Mouse (Mus musculus) liver, embryonic 12.5 days (tissue): ENCODE results near the gene Ascc1. TPM values are rescaled to one million over a fixed set of nuclear protein-coding genes. Genes with fewer than 3 reads are reported as not detected.
"Not testable (repeated sequence)": the region's sequence is repeated elsewhere in the genome, so short reads cannot be mapped to it uniquely, and the experiment has no call there.

Experiments used
- ATAC-seq: fragments of 200-750 bp; cut with Nextera tagmentation; 2 replicates; pipeline ENCODE4 v1.8.0; 2017; ENCODE audit warnings: moderate number of reproducible peaks, mild to moderate bottlenecking, moderate library complexity
- H3K27ac ChIP-seq: fragments of 300-500 bp; sonication (generic); 2 replicates; pipeline ENCODE4 v1.5.1; 2016; ENCODE audit warnings: mild to moderate bottlenecking
- H3K27me3 ChIP-seq: fragments of 300-500 bp; sonication (generic); replicated peaks from 2 replicates; pipeline ENCODE4 v1.6.1; 2016; ENCODE audit warnings: mild to moderate bottlenecking, moderate library complexity
- H3K36me3 ChIP-seq: fragments of 300-500 bp; sonication (generic); 2 replicates; pipeline ENCODE4 v1.6.1; 2016; ENCODE audit warnings: mild to moderate bottlenecking, moderate library complexity
- H3K4me1 ChIP-seq: fragments of 300-500 bp; sonication (generic); 2 replicates; pipeline ENCODE4 v1.6.1; 2016
- H3K4me2 ChIP-seq: fragments of 300-500 bp; sonication (generic); 2 replicates; pipeline ENCODE4 v1.6.1; 2016; ENCODE audit warnings: mild to moderate bottlenecking, moderate library complexity
- H3K4me3 ChIP-seq: fragments of 300-500 bp; sonication (generic); 2 replicates; pipeline ENCODE4 v1.5.1; 2016; ENCODE audit warnings: mild to moderate bottlenecking, moderate library complexity
- H3K9ac ChIP-seq: fragments of 300-500 bp; sonication (generic); 2 replicates; pipeline ENCODE4 v1.6.1; 2016; ENCODE audit warnings: mild to moderate bottlenecking, moderate library complexity
- H3K9me3 ChIP-seq: fragments of 300-500 bp; sonication (generic); replicated peaks from 2 replicates; pipeline ENCODE4 v1.6.1; 2016; ENCODE audit warnings: mild to moderate bottlenecking, moderate library complexity
- WGBS: fragments of 180-500 bp; shearing (Covaris S2); methylation state at CpG from one replicate; pipeline ENCODE4 v1.1.7; 2016; ENCODE audit not compliant: insufficient replicate concordance; 5-methylcytosine and 5-hydroxymethylcytosine counted together
- polyA plus RNA-seq: library from polyadenylated mRNA; unstranded; fragments of >200 nt; fragmentation: Nextera tagmentation; extraction: Ambion mirVana; gene quantifications from 2 replicates; pipeline ENCODE4 v1.2.1, GENCODE M21; 2016

Gene Ascc1
- polyA plus RNA-seq, 1 experiment from 2014 or later: 22.6 TPM

GRCm38 (mm10) chr10:59978401-59978800 is 24.2 kb upstream of the Ascc1 start:
- H3K4me3 ChIP-seq: no peak overlapping the region
- H3K27me3 ChIP-seq: no peaks in the 10 kb centered on the region
- no peaks in the 10 kb centered on the region for H3K9me3 ChIP-seq
- no peaks in the 10 kb centered on the region for H3K36me3 ChIP-seq
- H3K27ac ChIP-seq: 0 out of 2 replicates have a peak overlapping the region, but pooled peaks have one; percentile 42
- H3K9ac ChIP-seq: no peak overlapping the region
- H3K4me1 ChIP-seq: peaks cover 53% of the 10 kb centered on the region
- no peak for ATAC-seq
- no peak overlapping the region for H3K4me2 ChIP-seq
- 63% methylated on average over 2 of the region's 2 CpGs for WGBS

GRCm38 (mm10) chr10:59978873-59979743 is 23.5 kb upstream of the Ascc1 start:
- Histone ChIP-seq H3K9ac (no peak overlapping the region), H3K27ac (0 out of 2 replicates have a peak overlapping the region, but pooled peaks have one; percentile 42)

GRCm38 (mm10) chr10:59980815-59981244 is 21.8 kb upstream of the Ascc1 start:
- no peak overlapping the region for H3K4me2 ChIP-seq
- no peaks in the 10 kb centered on the region for H3K9me3 ChIP-seq
- H3K4me1 ChIP-seq: peaks cover 34% of the 10 kb centered on the region
- H3K9ac ChIP-seq: no peak overlapping the region
- no peaks in the 10 kb centered on the region for H3K27me3 ChIP-seq
- no peak overlapping the region for H3K4me3 ChIP-seq
- H3K36me3 ChIP-seq: peaks cover 10% of the 10 kb centered on the region
- ATAC-seq: peak; percentile 44
- H3K27ac ChIP-seq: peak overlapping the region; percentile 16; the same call in 1 of the 2 replicates
- 34% methylated on average over 6 of the region's 6 CpGs for WGBS

More at GRCm38 (mm10) chr10:59978873-59979743, 23.5 kb upstream of the Ascc1 start:
- WGBS: 63% methylated on average over 11 of the region's 11 CpGs
- H3K4me2 ChIP-seq: no peak overlapping the region
- no peaks in the 10 kb centered on the region for H3K36me3 ChIP-seq
- ATAC-seq: no peak
- H3K4me3 ChIP-seq: no peak overlapping the region
- no peaks in the 10 kb centered on the region for H3K9me3 ChIP-seq
- H3K27me3 ChIP-seq: no peaks in the 10 kb centered on the region
- H3K4me1 ChIP-seq: peaks cover 46% of the 10 kb centered on the region

GRCm38 (mm10) chr10:59981336-59981735 is 21.3 kb upstream of the Ascc1 start:
- Histone ChIP-seq H3K27ac (peak overlapping the region; percentile 16; the same call in 1 of the 2 replicates), H3K36me3 (peaks cover 15% of the 10 kb centered on the region), H3K27me3 (no peaks in the 10 kb centered on the region), H3K9ac (no peak overlapping the region), H3K4me1 (peaks cover 34% of the 10 kb centered on the region), H3K4me3 (no peak overlapping the region), H3K4me2 (no peak overlapping the region), H3K9me3 (no peaks in the 10 kb centered on the region)
- WGBS: 24% methylated on average over 4 of the region's 4 CpGs
- no peak; the same call in 1 of the 2 replicates for ATAC-seq

- peak; percentile 24; the same call in 1 of the 2 replicates for ATAC-seq
- Histone ChIP-seq H3K27ac (peak overlapping the region; percentile 16; the same call in 1 of the 2 replicates), H3K27me3 (no peaks in the 10 kb centered on the region), H3K4me2 (no peak overlapping the region), H3K9ac (no peak overlapping the region), H3K4me1 (peaks cover 34% of the 10 kb centered on the region), H3K36me3 (peaks cover 18% of the 10 kb centered on the region), H3K4me3 (no peak overlapping the region), H3K9me3 (no peaks in the 10 kb centered on the region)
- 74% methylated on average over 9 of the region's 9 CpGs for WGBS
Observed at GRCm38 (mm10) chr10:59981792-59982191, 20.8 kb upstream of the Ascc1 start.

- Histone ChIP-seq H3K4me3 (no peak overlapping the region), H3K9me3 (no peaks in the 10 kb centered on the region), H3K4me1 (peaks cover 34% of the 10 kb centered on the region), H3K27me3 (no peaks in the 10 kb centered on the region), H3K9ac (no peak overlapping the region), H3K27ac (no peak overlapping the region), H3K36me3 (peaks cover 24% of the 10 kb centered on the region), H3K4me2 (no peak overlapping the region)
- WGBS: 59% methylated on average over 12 of the region's 12 CpGs
- ATAC-seq: no peak
Observed at GRCm38 (mm10) chr10:59982379-59982873, 20.2 kb upstream of the Ascc1 start.

- Histone ChIP-seq H3K4me2 (no peak overlapping the region), H3K9ac (no peak overlapping the region), H3K36me3 (peaks cover 79% of the 10 kb centered on the region), H3K4me3 (no peak overlapping the region), H3K27me3 (no peaks in the 10 kb centered on the region), H3K27ac (no peak overlapping the region), H3K4me1 (no peaks in the 10 kb centered on the region), H3K9me3 (no peaks in the 10 kb centered on the region)
- no peak for ATAC-seq
- WGBS: 73% methylated on average over 4 of the region's 4 CpGs
Observed at GRCm38 (mm10) chr10:59988036-59988435, 14.6 kb upstream of the Ascc1 start.

- no peak overlapping the region for H3K4me2 ChIP-seq
- H3K9me3 ChIP-seq: no peaks in the 10 kb centered on the region
- peaks cover 91% of the 10 kb centered on the region for H3K36me3 ChIP-seq
- no peak overlapping the region for H3K27ac ChIP-seq
- H3K27me3 ChIP-seq: no peaks in the 10 kb centered on the region
- no peak for ATAC-seq
- no peaks in the 10 kb centered on the region for H3K4me1 ChIP-seq
- H3K9ac ChIP-seq: no peak overlapping the region
- no peak overlapping the region for H3K4me3 ChIP-seq
- 90% methylated on average over 9 of the region's 9 CpGs for WGBS
Observed at GRCm38 (mm10) chr10:59990393-59990792, 12.2 kb upstream of the Ascc1 start.

- no peaks in the 10 kb centered on the region for H3K9me3 ChIP-seq
- H3K27ac ChIP-seq: no peak overlapping the region
- ATAC-seq: no peak
- H3K4me2 ChIP-seq: no peak overlapping the region
- peaks cover 92% of the 10 kb centered on the region for H3K36me3 ChIP-seq
- H3K9ac ChIP-seq: no peak overlapping the region
- no peak overlapping the region for H3K4me3 ChIP-seq
- no peaks in the 10 kb centered on the region for H3K27me3 ChIP-seq
- H3K4me1 ChIP-seq: no peaks in the 10 kb centered on the region
- WGBS: 87% methylated on average over 9 of the region's 9 CpGs
Observed at GRCm38 (mm10) chr10:59991262-59991880, 11.2 kb upstream of the Ascc1 start.

GRCm38 (mm10) chr10:59992024-59992423 is 10.6 kb upstream of the Ascc1 start:
- Histone ChIP-seq H3K27ac (no peak overlapping the region), H3K27me3 (no peaks in the 10 kb centered on the region), H3K4me3 (no peak overlapping the region), H3K4me1 (no peaks in the 10 kb centered on the region), H3K9me3 (no peaks in the 10 kb centered on the region), H3K36me3 (peaks cover 89% of the 10 kb centered on the region), H3K4me2 (no peak overlapping the region), H3K9ac (no peak overlapping the region)
- ATAC-seq: no peak
- 72% methylated on average over 8 of the region's 8 CpGs for WGBS

GRCm38 (mm10) chr10:59993813-59994212 is 8.8 kb upstream of the Ascc1 start:
- H3K36me3 ChIP-seq: peaks cover 71% of the 10 kb centered on the region
- 82% methylated on average over 2 of the region's 3 CpGs for WGBS
- H3K27me3 ChIP-seq, H3K4me2 ChIP-seq, H3K4me1 ChIP-seq, H3K27ac ChIP-seq, H3K4me3 ChIP-seq, H3K9ac ChIP-seq, ATAC-seq, H3K9me3 ChIP-seq: not testable (repeated sequence)

- H3K27ac ChIP-seq: no peak overlapping the region
- no peak overlapping the region for H3K4me3 ChIP-seq
- no peak overlapping the region for H3K4me2 ChIP-seq
- no peaks in the 10 kb centered on the region for H3K9me3 ChIP-seq
- WGBS: 86% methylated on average over 6 of the region's 6 CpGs
- no peaks in the 10 kb centered on the region for H3K27me3 ChIP-seq
- no peak overlapping the region for H3K9ac ChIP-seq
- peaks cover 24% of the 10 kb centered on the region for H3K4me1 ChIP-seq
- no peak for ATAC-seq
- peaks cover 64% of the 10 kb centered on the region for H3K36me3 ChIP-seq
Observed at GRCm38 (mm10) chr10:59995889-59996288, 6.7 kb upstream of the Ascc1 start.
